Mouse (Mus musculus) embryo, embryonic 10.5 days (tissue): ENCODE results near the gene Ankrd13a.

Source experiments
- DNase-seq: peaks from one replicate; pipeline ENCODE4 v3.0.0-alpha.2; 2015; ENCODE audit warnings: low spot score

Ankrd13a gene

DNA sequence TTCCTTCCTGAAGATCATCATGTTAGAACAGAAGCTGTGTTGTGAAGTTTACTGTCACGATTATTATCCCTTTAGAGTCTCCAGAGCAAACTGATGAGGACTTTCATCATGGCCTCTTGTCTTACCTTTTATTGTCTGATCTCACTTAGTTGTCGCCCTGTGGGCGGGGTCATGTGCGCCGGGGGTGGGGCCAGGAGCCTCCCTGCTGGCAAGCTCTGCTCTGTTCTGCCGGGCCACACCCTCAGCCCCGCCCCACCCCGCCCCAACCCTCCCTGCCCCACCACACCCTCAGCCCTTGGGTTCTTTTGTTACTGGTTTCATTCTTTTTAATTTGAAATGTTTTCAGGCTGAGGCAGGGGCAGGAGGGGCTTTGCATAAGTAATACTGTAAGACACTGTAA is 26.6 kb downstream of the Ankrd13a start:
- peak; percentile 44 for DNase-seq

DNA sequence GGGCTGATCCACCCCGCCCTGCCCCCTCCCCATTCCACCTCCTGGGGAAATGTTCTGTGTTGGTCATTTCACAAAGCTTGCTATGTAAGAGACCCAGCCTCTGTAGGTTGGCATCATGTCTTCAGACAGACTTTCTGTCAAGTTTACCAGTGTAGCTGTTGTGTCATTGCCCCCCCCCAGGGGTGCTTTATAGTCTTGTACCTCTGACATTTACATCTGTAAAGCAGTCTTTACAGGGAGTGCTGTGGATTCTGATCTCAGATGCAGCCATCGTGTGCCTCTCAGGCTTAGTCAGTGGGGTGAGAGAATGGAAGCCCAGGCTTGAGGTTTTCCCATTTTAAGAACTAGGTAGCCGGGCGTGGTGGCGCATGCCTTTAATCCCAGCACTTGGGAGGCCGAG is 27.4 kb downstream of the Ankrd13a start:
- no peak for DNase-seq

DNA sequence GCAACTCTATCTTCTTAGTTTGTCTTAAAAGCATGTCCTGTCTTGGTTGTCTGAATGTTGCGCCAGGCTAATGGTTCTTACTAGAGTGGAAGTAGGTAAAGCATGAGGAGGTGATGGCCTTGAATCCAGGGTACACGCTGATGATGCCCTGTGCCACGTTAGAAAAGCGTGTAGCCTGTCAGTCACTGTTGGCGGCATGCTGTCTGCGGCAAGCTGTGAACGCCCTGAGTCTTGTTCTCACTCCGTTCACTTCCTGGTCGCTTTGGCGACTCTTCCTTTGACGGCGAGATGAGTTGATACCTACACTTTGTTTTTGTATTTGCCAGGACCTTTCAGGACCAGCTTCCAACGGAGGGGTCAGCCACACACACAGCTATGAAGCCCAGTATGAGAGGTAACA is 28.8 kb downstream of the Ankrd13a start:
- no peak for DNase-seq

DNA sequence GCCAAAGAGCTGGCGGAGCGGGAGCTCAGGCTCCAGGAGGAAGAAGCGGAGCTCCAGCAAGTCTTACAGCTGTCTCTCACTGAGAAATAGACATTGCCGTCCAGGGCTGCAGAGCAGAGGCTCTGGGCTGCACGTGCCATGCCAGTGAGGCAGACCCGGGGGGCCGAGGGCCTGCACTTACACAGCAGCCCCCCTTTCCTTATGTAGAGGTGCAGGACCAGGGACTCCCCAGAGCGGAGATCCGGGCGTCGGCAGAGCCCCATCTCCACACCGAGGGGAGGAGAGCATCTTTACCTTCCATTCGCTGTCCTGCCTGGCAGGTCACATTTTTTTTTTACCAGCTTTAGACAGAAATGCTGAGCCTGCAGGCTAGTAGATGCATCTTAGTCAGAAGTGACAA is 29.9 kb downstream of the Ankrd13a start:
- no peak for DNase-seq

DNA sequence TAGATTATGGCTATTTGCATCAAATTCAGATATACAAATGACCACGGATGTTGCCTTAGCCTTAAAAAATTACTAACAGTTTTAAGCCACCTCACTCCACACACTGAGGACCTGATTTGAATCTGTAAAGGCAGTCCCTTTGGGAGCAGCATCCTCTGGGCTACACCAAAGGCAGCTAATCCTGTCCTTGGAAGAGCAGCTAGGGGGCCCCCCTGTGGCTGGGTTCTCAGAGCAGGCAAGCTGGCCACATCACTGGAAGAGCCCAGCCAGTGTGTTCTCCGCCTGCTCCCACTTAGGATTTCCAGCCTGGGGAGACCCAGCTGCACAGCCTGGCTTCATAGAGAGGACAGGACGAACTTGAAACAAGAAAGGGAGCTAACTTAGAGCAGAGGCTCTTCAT is 30.5 kb downstream of the Ankrd13a start:
- peak; percentile 53 for DNase-seq

DNA sequence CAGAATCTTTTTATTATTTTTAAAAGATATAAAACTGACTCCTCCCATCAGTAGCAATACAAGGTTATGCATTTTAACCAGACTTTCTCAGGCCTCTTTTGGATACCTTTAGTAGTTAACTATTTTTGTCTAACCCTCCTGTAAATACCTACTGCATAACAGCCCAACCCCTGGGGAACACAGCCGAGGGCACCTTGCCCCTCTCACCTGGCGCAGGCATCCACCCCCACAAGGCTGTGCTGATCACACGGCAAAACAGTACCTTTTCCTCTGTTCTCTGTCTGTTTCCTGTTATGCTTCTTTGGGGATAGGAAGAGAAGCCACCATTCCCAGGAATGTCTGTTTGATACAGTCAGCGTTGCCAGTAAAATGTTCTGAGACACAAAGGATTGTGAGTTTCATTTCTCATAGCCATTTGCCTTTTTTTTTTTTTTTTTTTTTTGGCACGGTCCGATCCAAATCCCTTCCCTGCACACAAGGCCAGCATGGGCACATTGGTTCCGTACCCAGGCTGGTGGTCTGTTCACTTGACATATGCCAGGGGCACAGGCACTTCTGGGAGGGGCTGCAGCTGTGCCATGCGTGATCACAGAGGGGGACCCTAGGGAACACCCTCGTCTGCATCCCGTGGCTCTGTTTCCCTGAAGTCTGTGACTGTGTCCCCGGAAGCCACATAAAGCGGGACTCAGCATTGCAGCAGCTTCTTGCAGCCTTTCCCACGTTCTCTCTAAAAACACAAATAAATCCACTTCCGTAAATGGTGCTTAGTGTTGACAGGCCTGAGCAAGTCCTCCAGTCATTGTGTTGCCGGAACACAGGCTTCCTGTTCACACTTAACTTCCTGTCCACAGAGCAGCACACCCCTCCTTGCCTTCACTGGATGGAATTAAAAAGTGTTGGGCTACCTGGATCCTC is 31.2 kb downstream of the Ankrd13a start:
- no peak for DNase-seq

DNA sequence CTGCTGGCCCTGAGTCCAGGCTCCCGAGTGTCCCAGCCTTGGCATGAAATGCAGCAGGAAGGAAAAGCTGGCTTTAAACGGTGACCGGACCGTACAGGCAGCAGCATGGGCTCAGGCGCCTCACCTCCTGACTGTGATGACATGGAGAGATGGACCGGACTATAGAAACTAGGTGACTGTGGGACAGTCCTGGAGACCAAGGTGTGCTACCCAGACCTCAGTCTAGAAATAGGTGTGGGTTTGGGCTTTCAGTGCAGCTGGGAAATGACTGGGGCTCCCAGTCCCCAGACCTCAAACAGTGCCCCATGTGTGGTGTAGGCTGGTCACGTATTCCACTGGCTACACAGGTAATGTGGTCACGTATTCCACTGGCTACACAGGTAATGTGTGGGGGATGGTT is 32.2 kb downstream of the Ankrd13a start:
- DNase-seq, result no peak

DNA sequence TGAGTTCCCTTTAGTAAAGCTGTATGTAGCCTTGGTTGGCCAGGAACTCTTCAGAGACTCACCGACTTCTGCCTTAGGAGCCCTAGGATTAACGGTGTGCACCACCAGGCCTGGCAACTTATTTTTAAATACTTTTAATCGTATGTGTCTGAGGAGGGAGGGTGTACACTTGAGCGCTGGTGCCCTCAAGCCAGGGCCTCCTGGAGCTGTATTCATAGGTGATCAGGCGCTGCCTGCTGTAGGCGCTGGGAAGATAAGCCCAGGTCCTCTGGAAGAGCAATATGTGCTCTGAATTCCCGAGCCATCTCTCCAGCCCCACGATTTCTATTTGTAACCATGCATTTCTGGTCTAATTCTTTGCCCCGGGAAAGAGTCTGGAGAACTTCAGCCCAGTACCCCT is 32.6 kb downstream of the Ankrd13a start:
- DNase-seq, result no peak

DNA sequence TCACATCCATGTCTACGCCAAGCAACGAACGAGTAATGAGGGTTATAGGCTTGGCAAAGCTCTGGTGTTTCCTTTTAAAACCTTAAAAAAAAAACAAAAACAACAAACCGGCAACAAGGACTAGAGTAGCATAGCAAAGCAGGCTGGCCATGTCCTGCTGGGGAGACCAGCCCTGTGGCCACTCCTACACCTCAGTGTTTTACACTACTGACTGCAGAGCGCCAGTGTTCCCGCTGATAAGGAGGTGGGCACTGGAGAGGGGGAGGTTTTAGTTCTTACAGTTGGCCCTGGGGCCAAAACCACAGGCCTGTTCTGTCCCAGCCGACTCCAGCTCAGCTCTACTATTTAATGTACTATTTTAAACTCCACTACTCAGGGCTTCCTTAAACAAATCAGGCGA is 33.0 kb downstream of the Ankrd13a start:
- no peak for DNase-seq

DNA sequence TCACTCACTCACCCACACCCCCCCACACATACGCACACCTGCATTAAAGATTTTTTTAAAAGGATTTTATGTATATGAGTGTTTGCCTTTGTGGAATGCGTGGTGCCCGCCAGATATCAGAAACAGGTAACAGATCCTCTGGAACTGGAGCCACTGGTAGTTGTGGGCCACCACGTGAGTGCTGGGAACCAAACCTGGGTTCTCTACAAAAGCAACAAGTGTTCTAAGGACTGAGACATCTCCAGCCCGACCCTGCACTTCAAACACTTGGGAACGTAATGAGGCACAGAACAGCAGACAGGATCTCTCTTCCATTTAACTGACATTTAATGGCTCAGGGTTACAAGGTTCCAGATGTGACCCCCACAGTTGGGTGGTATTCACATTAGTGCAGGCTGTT is 33.4 kb downstream of the Ankrd13a start:
- peak; percentile 18 for DNase-seq

DNA sequence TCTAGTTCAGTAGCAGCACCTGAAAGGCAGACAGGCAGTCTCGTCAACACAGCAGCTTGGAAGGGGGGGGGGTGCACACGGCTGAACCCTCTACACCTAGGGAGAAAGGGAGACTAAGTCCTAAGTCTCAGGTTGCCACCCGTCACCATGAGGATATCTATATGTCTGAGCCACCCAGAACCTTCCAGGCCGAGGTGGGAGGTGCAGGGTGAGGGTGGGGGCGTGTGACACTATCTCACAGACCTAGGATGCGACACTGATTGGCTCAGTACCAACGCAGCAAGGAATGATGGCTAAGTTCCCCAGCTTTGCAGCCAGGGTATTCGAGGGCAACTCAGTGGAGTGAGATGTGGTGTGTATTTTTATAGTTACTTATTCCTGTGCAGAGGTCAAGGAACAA is 33.9 kb downstream of the Ankrd13a start:
- no peak for DNase-seq

DNA sequence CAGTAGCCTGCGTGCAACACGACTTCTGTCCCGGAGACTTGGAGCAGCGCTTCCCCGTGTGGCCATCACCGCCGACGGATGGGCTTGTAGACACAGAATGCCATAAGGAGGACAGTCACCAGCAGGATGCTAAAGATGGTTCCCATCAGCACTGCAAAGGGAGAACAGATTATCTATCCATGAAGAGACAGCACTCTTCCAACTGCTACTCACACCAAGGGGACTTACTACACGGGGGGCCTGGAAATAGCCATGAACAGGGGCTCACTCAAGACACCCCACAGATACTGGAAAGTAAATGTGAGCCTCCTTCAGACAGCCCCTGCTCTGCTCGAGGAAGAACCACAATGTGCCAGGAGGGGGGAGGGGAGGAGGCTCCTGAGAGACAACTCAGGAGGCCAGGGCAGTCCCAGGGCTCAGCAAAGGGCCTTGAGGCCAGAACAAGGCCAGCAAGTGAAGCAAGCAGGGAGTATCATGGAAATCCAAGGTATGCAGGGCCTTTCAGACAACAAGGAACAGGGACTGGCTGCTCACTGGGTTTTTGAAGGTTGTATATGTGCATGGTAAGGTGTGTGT is 34.8 kb downstream of the Ankrd13a start:
- no peak for DNase-seq

DNA sequence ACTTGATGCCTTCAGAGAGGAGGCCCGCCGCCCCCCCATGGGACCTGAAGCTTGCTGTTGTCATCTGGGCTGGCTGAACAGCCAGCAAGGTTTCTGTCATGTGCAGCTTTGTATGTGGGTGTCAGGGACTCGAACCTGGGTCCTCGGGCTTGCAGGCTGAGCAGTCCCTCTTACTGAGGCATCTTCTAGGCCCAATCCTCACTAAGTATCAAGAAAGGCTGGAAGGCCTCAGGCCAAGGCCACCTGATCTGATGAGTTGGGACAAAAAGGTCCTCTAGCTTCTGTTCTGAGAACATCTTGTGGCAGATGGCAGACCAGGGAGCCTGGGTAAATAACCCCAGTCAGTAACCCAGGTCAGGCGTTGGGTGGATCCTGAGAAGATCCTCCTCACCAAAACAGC is 35.3 kb downstream of the Ankrd13a start:
- no peak for DNase-seq

DNA sequence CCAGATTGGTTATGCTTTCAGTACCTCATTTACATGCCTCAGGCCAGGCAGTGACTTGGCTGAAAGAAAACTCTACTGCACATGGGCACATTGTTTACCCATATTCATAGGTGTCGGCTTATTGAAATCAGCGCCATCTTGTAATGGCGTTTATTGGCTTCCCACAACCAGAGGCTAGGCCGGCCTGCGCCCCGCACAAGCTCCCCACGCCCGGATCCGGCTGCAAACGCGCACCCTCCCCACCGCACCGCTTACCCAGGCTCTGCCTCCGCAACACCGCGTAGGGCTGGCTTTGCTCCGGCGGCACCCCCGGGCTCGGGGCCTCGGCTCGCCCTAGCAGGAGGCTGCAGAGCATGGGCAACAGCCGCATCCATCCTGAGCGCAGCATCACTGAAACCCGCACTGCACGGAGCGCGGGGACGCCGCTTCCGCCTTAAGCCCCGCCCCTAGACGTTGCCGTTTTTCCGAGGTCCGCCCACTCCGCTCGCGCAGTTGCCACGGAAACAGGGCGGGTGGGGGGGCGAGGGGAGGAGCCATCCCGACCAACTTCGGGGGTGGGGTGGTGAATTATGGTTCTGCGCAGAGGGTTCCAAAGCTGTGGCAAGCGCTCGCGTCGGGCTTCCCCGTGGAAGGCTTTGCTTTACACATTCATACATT is 39.2 kb downstream of the Ankrd13a start:
- DNase-seq, result peak; percentile 92

DNA sequence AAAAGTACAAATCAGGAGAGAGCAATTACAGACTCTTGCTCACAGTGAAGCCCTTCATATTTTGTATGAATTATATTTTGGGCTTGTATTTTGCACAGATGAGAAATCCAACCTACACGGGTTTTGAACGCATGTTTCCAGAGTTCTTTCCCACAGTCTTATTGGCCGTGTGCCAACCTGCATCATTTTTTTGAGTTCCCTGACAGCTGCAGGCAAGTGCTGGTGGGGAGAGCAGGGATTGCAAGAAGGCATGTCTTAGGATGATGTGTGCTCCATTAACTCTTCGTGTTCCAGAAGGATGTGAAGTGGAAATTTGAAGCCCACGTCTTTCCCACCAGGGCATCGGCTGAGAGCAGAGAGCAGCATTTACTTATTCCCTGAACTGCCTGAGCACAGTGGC is 42.1 kb downstream of the Ankrd13a start:
- peak; percentile 15 for DNase-seq

DNA sequence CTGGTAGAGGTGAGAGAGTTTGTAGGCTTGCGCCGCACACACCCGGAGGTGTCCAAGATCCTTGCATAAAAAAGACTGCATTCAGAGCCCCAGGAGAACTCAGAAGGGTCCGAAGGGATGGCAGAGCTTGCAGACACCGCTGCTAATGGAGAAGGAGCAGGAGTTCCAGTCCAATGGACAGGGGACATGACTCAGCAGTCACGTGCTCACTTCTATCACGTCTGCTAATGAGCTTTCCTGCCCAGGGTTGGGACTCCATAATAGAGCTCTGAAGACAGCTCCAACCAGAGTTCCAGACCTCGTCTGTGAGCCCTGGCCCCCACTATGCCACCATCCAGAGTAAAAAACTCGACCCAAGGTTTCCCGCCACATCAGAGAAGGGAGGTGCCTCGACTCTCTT is 43.6 kb downstream of the Ankrd13a start:
- no peak for DNase-seq

DNA sequence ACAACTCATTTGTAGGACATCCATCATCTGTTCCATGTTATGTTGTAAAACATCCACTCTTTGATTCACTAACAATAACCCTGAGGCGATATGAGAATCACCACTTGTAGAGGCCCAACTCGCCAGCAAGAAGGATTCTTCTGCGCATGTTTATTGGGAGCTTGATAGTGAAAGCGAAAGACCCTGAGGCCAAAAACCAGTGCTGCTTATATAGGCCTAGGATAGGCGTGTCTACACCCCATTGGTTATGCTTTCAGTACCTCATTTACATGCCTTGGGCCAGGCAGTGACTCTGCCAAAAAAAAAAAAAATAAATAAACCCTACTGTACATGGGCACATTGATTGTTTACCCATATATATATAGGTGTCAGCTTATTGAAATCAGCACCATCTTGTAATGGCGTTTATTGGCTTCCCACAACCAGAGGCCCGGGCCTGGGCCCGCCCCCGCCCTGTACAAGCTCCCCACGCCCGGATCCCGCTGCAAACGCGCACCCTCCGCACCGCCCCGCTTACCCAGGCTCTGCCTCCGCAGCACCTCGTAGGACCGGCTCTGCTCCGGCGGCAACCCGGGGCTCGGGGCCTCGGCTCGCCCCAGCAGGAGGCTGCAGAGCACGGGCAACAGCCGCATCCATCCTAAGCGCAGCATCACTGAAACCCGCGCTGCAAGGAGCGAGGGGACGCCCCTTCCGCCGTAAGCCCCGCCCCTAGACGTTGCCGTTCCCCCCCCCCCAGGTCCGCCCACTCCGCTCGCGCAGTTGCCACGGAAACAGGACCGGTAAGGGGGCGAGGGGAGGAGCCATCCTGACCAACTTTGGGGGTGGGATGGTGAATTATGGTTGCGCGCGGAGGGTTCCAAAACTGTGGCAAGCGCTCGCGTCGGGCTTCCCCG is 48.6 kb downstream of the Ankrd13a start, which contains the start of gene 1500011B03Rik:
TSS of gene 1500011B03Rik (minus strand) at position 673 of the 893 bp plus-strand sequence.
- DNase-seq, result peak; percentile 92

DNA sequence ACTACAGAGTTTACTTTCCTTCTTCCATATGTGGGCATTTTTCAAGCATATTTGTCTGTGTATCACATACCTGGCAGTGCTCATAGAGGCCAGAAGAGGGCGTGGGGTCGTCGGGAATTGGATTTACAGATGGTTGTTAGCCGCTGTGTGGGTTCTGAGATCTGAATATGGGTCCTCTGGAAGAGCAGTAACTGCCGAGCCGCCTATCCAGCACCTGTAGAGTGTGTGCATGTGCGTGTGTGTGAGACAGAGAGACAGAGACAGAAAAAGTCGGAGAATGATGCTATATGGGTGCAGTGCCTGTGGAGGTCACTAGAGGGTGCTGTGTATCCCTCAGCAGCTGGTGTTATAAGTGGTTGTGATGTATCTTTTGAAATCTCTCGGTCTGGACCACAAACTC is 49.7 kb downstream of the Ankrd13a start:
- DNase-seq, result peak; percentile 72

DNA sequence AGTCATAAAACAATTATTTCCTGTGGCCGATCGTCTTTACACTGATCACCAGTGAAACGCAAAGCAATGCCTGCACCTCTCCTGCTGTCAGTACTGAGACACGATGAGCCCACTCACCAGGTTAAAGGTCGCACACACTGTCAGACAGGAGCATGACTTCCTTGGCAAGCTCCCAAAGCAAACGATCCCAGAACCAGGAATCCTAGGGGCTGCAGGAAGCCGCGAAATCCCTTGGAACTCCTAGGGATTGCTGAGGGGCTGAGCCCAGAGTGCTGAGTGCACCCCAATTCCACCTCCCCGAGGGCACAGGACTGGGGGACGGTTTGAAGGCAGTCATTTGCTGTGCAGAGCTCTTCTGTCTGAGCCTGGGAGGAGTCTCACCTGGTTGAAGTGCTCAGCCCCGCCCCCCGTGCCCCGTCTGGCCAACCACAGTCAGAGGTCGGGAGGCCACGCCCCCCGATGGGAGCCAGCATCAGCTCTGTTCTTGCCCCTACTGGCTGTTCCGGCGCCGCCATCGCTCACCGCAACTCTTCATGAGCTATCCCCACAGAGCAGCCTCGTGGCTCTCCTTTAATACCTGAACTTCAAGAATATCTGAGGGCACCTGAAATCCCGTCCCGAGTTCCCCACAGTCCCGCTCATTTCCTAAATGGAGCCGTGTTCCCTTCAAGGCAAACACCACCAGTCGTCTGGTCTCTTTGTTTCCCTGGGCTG is 51.7 kb downstream of the Ankrd13a start:
- DNase-seq, result peak; percentile 96

DNA sequence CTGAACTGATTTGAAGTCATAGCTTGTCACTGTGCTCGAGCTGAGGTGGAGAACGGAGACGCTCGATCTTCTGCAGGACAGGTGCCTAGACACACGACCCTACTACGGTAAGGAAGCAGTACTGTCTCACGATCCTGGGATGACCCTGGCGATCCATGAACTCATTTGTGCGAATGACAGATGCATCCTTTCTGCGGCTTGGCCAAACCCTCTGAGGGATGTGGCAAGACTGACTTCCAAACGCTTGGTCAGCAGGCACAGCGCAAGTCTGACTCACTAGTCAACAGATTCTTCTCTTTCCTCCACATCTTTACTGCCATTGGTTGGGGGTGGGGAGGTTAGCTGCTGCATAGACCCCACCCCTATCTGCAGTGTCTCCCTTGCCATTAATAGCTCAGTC is 53.0 kb downstream of the Ankrd13a start:
- DNase-seq, result no peak

DNA sequence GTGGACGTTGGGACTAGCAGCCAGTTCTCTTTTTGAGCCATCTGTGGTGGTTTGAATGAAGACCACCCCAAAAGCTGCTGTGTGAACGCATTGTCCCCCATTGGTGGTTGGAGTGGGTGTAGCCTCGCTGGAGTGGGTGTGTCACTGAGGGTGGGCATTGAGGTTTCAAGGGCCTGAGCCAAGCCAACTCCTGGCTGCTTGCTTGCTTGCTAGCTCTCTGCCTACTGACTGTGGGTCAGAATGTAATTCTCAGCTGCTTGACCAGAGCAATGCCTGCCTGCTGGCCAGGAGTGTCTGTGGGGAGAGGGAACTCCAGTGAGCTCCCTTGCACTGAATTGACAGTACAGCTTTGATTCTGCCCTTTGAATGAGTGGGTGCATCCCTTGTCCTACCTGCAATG is 55.3 kb downstream of the Ankrd13a start:
- DNase-seq, result no peak
